Mouse (Mus musculus): ENCODE measurements at regions not wholly inside any gene's neighbourhood (a gene's known extent, or its start where the extent isn't known, plus 50 kb on each side); places are given as distances from the start of the nearest gene placed in this dataset.

- in situ Hi-C loops (cut with MseI, MboI) = no loop called here
These were observed 175.3 kb upstream of the Cypt12 start for GRCm38 (mm10) chr3:17772886-17773285.

- in situ Hi-C loops (cut with MseI, MboI) = no loop called here
These were observed 169.1 kb upstream of the Cypt12 start for GRCm38 (mm10) chr3:17779152-17779551.

GRCm38 (mm10) chr3:17784076-17784475 lies 164.1 kb upstream of the Cypt12 start:
- in situ Hi-C loops (cut with MseI, MboI) = no loop called here

- in situ Hi-C loops (cut with MseI, MboI) = no loop called here
These were observed 163.6 kb upstream of the Cypt12 start for GRCm38 (mm10) chr3:17784587-17784986.

GRCm38 (mm10) chr3:17785106-17786022 lies 162.8 kb upstream of the Cypt12 start:
- in situ Hi-C loops (cut with MseI, MboI) = no loop called here

GRCm38 (mm10) chr3:17786023-17786720 lies 162.0 kb upstream of the Cypt12 start:
- in situ Hi-C loops (cut with MseI, MboI) = no loop called here

- in situ Hi-C loops (cut with MseI, MboI) = no loop called here
These were observed 161.3 kb upstream of the Cypt12 start for GRCm38 (mm10) chr3:17786721-17787442.

- in situ Hi-C loops (cut with MseI, MboI) = no loop called here
These were observed 160.5 kb upstream of the Cypt12 start for GRCm38 (mm10) chr3:17787443-17788333.

- in situ Hi-C loops (cut with MseI, MboI) = no loop called here
These were observed 159.9 kb upstream of the Cypt12 start for GRCm38 (mm10) chr3:17788334-17788720.

- in situ Hi-C loops (cut with MseI, MboI) = no loop called here
These were observed 159.4 kb upstream of the Cypt12 start for GRCm38 (mm10) chr3:17788778-17789299.

- in situ Hi-C loops (cut with MseI, MboI) = no loop called here
These were observed 158.6 kb upstream of the Cypt12 start for GRCm38 (mm10) chr3:17789454-17790196.

- in situ Hi-C loops (cut with MseI, MboI) = no loop called here
These were observed 157.9 kb upstream of the Cypt12 start for GRCm38 (mm10) chr3:17790331-17790730.

GRCm38 (mm10) chr3:17790816-17791215 lies 157.4 kb upstream of the Cypt12 start:
- in situ Hi-C loops (cut with MseI, MboI) = no loop called here

- in situ Hi-C loops (cut with MseI, MboI) = no loop called here
These were observed 156.6 kb upstream of the Cypt12 start for GRCm38 (mm10) chr3:17791381-17792320.

- in situ Hi-C loops (cut with MseI, MboI) = no loop called here
These were observed 155.6 kb upstream of the Cypt12 start for GRCm38 (mm10) chr3:17792537-17793039.

GRCm38 (mm10) chr3:17793646-17794250 lies 154.5 kb upstream of the Cypt12 start:
- in situ Hi-C loops (cut with MseI, MboI) = no loop called here

GRCm38 (mm10) chr3:17794251-17795061 lies 153.8 kb upstream of the Cypt12 start:
- in situ Hi-C loops (cut with MseI, MboI) = no loop called here

Measured in mouse trophoblast stem cell (cell line).